Mouse (Mus musculus): ENCODE results near the gene Gm11639.

DNA sequence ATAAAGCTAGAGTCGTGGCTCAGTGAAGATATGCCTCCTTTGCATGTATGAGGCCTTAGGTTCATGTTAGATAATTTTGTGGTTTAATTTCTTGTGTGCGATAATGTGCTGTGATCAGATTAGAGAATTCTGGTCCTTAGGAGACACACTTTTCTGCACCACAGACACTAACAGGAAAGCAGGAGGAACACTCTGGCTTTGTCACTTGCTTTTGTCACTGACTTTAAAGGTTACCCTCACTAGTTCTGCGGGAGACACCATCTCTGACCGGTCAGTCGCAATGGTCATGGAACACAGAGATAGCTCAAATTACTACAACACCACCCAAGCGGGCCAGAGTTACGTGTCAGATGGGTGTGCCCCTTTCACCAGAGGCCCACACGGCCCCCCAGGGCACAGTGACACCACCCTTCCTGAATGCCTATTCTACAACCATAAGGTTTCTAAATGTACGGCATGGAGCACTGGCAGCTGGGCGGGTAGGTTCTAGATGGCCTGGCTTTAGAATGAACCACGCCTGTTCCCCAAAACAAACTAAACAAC lies 466.9 kb downstream of the Gm11639 start:
- TF ChIP-seq CTCF (IDR thresholded peaks at IDR 0.05; ENCODE audit: low read depth) (no peak), EP300 (IDR thresholded peaks at IDR 0.05; ENCODE audit: low read depth) (no peak)

Measured in heart, postnatal 0 days (tissue).